Mouse (Mus musculus): Measurements from ENCODE around the gene Fam78b. TPM values are rescaled to one million over a fixed set of nuclear protein-coding genes. Genes with fewer than 3 reads are reported as not detected.

The Fam78b gene
- polyA plus RNA-seq, 1 experiment from 2014 or later, result 0.79 TPM

DNA sequence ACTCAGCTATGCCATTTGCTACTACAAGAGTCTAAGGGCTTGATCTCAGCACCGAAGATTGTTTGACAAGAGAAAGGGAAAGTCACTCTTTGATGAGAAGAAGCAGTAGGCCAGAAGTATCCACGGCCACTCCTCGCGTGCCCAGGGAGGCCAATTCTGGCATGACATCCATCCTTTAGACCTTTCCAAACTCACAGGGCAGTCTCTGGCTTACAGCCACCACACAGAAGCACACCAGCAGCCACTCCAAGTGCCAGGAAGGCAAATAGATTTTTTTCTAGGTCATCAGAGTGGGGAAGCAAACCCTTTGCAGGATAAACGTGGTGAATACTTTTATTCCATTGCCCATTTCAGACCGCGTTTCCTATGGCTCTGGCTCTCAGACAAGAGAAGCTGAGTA is 97.5 kb downstream of the Fam78b start:
- Histone ChIP-seq H3K27me3 (no peaks in the 10 kb centered on the region), H3K4me1 (no peaks in the 10 kb centered on the region), H3K4me3 (replicated peaks) (no peak overlapping the region), H3K27ac (replicated peaks) (no peak overlapping the region), H3K36me3 (no peaks in the 10 kb centered on the region), H3K9ac (no peak overlapping the region), H3K9me3 (replicated peaks) (no peaks in the 10 kb centered on the region), H3K4me2 (replicated peaks) (no peak overlapping the region)
- WGBS, result 89% methylated on average over 7 of the region's 7 CpGs
- ATAC-seq (ENCODE audit: insufficient number of reproducible peaks, low FRiP score, low TSS enrichment, low read depth), result no peak

- WGBS, result 77% methylated on average over 8 of the region's 8 CpGs
Measured at GRCm38 (mm10) chr1:167102046-167102445, 100.8 kb downstream of the Fam78b start.

DNA sequence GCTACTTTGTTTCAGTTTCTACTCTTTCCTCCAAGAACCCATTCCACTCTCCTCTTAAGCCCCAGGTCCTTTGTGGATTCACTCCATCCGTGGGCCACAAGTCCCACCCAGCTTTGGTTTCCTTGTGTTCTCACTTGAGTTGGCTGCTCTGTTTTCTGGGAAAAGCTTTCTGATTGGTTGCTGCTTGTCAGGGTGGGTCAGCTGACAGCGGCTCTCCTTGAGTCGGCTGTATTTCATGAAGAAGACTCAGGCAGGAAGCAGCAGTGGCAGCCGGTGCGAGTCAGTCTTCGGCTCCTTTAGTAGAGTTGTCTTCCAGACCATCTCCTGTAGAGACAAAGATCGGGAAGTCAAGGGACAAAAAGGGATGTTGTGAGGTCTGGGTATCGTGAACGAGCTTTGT is 101.3 kb downstream of the Fam78b start:
- Histone ChIP-seq H3K4me3 (replicated peaks) (no peak overlapping the region), H3K27ac (replicated peaks) (no peak overlapping the region), H3K4me2 (replicated peaks) (no peak overlapping the region), H3K36me3 (no peaks in the 10 kb centered on the region), H3K9me3 (replicated peaks) (no peaks in the 10 kb centered on the region), H3K27me3 (no peaks in the 10 kb centered on the region), H3K9ac (no peak overlapping the region), H3K4me1 (no peaks in the 10 kb centered on the region)
- WGBS, result 74% methylated on average over 9 of the region's 9 CpGs
- ATAC-seq (ENCODE audit: insufficient number of reproducible peaks, low FRiP score, low TSS enrichment, low read depth), result no peak

More at GRCm38 (mm10) chr1:167102046-167102445, 100.8 kb downstream of the Fam78b start:
- no peak for ATAC-seq (ENCODE audit: insufficient number of reproducible peaks, low FRiP score, low TSS enrichment, low read depth)
- Histone ChIP-seq H3K4me1 (no peaks in the 10 kb centered on the region), H3K9ac (no peak overlapping the region), H3K9me3 (replicated peaks) (no peaks in the 10 kb centered on the region), H3K27me3 (no peaks in the 10 kb centered on the region), H3K36me3 (no peaks in the 10 kb centered on the region), H3K27ac (replicated peaks) (no peak overlapping the region), H3K4me2 (replicated peaks) (no peak overlapping the region), H3K4me3 (replicated peaks) (no peak overlapping the region)

DNA sequence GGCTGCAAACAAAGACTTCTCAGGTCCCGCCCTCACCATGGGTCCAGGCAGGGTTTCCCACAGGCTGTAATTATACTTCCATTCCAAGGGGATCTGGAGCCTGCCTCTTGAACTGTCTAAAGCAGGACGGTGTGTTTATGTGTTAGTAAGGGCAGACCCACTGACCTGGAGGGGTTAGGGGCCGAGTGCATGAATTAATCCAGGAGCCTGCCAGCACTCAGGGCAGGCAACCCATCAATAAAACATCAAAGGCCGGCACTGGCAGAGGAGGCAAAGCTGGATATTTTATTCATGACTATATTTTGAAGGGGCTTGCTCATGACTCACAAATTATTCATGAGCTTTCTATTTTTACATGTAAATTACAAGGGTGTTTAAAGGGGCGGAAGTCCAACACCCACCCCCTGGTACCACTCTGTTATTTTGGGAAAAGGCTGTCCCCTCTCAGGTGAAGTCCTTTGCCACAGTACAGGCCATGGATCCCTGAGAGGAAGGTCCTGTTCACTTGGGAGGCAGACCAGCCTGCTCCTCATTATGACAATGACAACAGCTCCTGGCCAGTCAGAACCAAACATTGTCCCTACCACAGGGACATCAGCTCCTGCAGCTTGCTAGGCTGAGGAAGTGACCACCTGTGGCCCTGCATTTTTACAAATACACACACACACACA is 103.9 kb downstream of the Fam78b start:
- no peak for ATAC-seq (ENCODE audit: insufficient number of reproducible peaks, low FRiP score, low TSS enrichment, low read depth)
- WGBS, result 42% methylated on average over 5 of the region's 5 CpGs

DNA sequence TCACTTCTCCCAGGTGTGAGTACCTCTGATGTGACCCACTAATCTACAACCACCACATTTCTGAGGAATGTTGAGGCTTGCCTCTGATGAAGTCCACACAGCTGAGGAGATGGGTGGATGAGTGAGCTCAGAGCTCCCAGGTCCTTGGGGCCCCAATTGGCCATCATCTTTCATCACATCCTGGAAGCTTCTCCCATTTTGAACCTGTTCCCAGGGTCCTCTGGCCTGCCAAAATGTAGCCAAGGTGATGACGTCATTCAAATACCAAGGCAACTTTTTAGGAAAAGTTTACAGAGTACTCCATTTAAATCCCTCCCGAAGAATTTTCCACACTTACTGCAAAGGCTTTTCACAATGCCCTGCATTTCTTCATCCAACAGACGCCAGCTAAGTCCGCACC is 104.7 kb downstream of the Fam78b start:
- 83% methylated on average over 4 of the region's 4 CpGs for WGBS

More for the DNA sequence above, 103.9 kb downstream of the Fam78b start:
- Histone ChIP-seq H3K4me2 (replicated peaks) (no peak overlapping the region), H3K36me3 (no peaks in the 10 kb centered on the region), H3K4me1 (no peaks in the 10 kb centered on the region), H3K27ac (replicated peaks) (no peak overlapping the region), H3K4me3 (replicated peaks) (no peak overlapping the region), H3K9me3 (replicated peaks) (no peaks in the 10 kb centered on the region), H3K27me3 (no peaks in the 10 kb centered on the region), H3K9ac (no peak overlapping the region)

GRCm38 (mm10) chr1:167108973-167109509 is 107.8 kb downstream of the Fam78b start:
- WGBS, result 85% methylated on average over 8 of the region's 8 CpGs
- Histone ChIP-seq H3K4me3 (replicated peaks) (no peak overlapping the region), H3K4me2 (replicated peaks) (no peak overlapping the region), H3K9me3 (replicated peaks) (no peaks in the 10 kb centered on the region), H3K27ac (replicated peaks) (no peak overlapping the region), H3K4me1 (no peaks in the 10 kb centered on the region), H3K27me3 (no peaks in the 10 kb centered on the region), H3K9ac (no peak overlapping the region), H3K36me3 (no peaks in the 10 kb centered on the region)
- ATAC-seq (ENCODE audit: insufficient number of reproducible peaks, low FRiP score, low TSS enrichment, low read depth), result no peak

More for the DNA sequence above, 104.7 kb downstream of the Fam78b start:
- no peaks in the 10 kb centered on the region for H3K4me1 ChIP-seq
- H3K36me3 ChIP-seq, result no peaks in the 10 kb centered on the region
- H3K27me3 ChIP-seq, result no peaks in the 10 kb centered on the region
- no peak overlapping the region for H3K4me3 ChIP-seq (replicated peaks)
- H3K9me3 ChIP-seq (replicated peaks), result no peaks in the 10 kb centered on the region
- H3K9ac ChIP-seq, result no peak overlapping the region
- ATAC-seq (ENCODE audit: insufficient number of reproducible peaks, low FRiP score, low TSS enrichment, low read depth), result no peak
- no peak overlapping the region for H3K27ac ChIP-seq (replicated peaks)
- H3K4me2 ChIP-seq (replicated peaks), result no peak overlapping the region

- no peak overlapping the region for H3K9ac ChIP-seq
- no peak overlapping the region for H3K4me2 ChIP-seq (replicated peaks)
- no peaks in the 10 kb centered on the region for H3K36me3 ChIP-seq
- H3K4me3 ChIP-seq (replicated peaks), result no peak overlapping the region
- no peaks in the 10 kb centered on the region for H3K9me3 ChIP-seq (replicated peaks)
- H3K27ac ChIP-seq (replicated peaks), result no peak overlapping the region
- H3K4me1 ChIP-seq, result no peaks in the 10 kb centered on the region
- no peaks in the 10 kb centered on the region for H3K27me3 ChIP-seq
- ATAC-seq (ENCODE audit: insufficient number of reproducible peaks, low FRiP score, low TSS enrichment, low read depth), result no peak
- 70% methylated on average over 4 of the region's 4 CpGs for WGBS
Measured at GRCm38 (mm10) chr1:167114363-167115050, 113.3 kb downstream of the Fam78b start.

GRCm38 (mm10) chr1:167115121-167115520 is 113.9 kb downstream of the Fam78b start:
- no peak overlapping the region for H3K9ac ChIP-seq
- no peaks in the 10 kb centered on the region for H3K36me3 ChIP-seq
- H3K4me2 ChIP-seq (replicated peaks), result no peak overlapping the region
- no peak overlapping the region for H3K27ac ChIP-seq (replicated peaks)
- H3K4me3 ChIP-seq (replicated peaks), result no peak overlapping the region
- no peak for ATAC-seq (ENCODE audit: insufficient number of reproducible peaks, low FRiP score, low TSS enrichment, low read depth)
- H3K27me3 ChIP-seq, result no peaks in the 10 kb centered on the region
- H3K4me1 ChIP-seq, result no peaks in the 10 kb centered on the region
- H3K9me3 ChIP-seq (replicated peaks), result no peaks in the 10 kb centered on the region
- WGBS, result 42% methylated on average over 4 of the region's 4 CpGs

DNA sequence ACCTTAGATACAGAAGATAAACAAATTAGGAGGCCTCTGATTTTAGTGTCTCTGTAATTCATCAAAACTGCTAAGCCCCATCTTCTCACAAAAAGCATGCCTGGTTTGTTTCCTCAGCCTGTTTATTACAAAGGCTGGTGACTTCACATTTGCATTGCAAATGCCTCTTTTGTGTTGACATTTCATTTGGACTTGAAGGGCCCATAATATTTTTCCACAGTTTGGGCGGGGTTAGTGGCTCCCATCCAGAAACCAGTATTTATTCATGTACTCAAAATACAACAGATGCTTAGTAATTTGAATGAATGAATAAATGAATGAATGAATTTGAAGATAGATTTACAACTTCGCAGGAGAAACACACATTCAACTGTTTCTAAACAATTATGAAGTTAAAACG is 115.5 kb downstream of the Fam78b start:
- no peak overlapping the region for H3K4me3 ChIP-seq (replicated peaks)
- no peaks in the 10 kb centered on the region for H3K27me3 ChIP-seq
- H3K27ac ChIP-seq (replicated peaks), result no peak overlapping the region
- 69% methylated on average over 3 of the region's 3 CpGs for WGBS
- no peak overlapping the region for H3K9ac ChIP-seq
- H3K4me1 ChIP-seq, result no peaks in the 10 kb centered on the region
- H3K9me3 ChIP-seq (replicated peaks), result no peaks in the 10 kb centered on the region
- ATAC-seq (ENCODE audit: insufficient number of reproducible peaks, low FRiP score, low TSS enrichment, low read depth), result no peak
- H3K4me2 ChIP-seq (replicated peaks), result no peak overlapping the region
- H3K36me3 ChIP-seq, result no peaks in the 10 kb centered on the region

- no peak overlapping the region for H3K4me2 ChIP-seq (replicated peaks)
- no peaks in the 10 kb centered on the region for H3K27me3 ChIP-seq
- H3K36me3 ChIP-seq, result no peaks in the 10 kb centered on the region
- WGBS, result 80% methylated on average over 7 of the region's 7 CpGs
- H3K4me3 ChIP-seq (replicated peaks), result no peak overlapping the region
- H3K9ac ChIP-seq, result no peak overlapping the region
- H3K4me1 ChIP-seq, result no peaks in the 10 kb centered on the region
- no peaks in the 10 kb centered on the region for H3K9me3 ChIP-seq (replicated peaks)
- no peak overlapping the region for H3K27ac ChIP-seq (replicated peaks)
- ATAC-seq (ENCODE audit: insufficient number of reproducible peaks, low FRiP score, low TSS enrichment, low read depth), result no peak
Measured at GRCm38 (mm10) chr1:167118971-167119370, 117.8 kb downstream of the Fam78b start.

DNA sequence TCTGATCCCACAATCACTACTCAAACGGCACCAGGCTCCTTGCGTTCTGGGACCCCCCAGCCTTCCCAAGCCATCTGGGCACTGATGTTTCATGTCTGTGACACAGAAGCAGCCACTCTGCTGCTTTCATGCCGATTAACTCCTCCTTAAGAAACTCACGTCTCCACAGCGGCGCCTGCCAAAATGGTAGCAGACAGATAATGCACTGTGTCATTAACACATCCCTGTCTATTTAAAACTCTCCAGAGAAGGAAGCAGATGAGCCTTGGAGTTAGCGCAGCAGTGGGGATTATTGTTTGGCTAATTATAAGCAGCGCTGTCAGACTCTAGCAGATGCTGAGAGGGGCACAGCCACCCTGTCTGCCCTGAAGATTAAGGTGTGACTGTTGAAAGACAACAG is 118.2 kb downstream of the Fam78b start:
- H3K27ac ChIP-seq (replicated peaks), result no peak overlapping the region
- H3K4me3 ChIP-seq (replicated peaks), result no peak overlapping the region
- H3K4me2 ChIP-seq (replicated peaks), result no peak overlapping the region
- no peaks in the 10 kb centered on the region for H3K9me3 ChIP-seq (replicated peaks)
- no peaks in the 10 kb centered on the region for H3K36me3 ChIP-seq
- H3K27me3 ChIP-seq, result no peaks in the 10 kb centered on the region
- ATAC-seq (ENCODE audit: insufficient number of reproducible peaks, low FRiP score, low TSS enrichment, low read depth), result no peak
- H3K9ac ChIP-seq, result no peak overlapping the region
- H3K4me1 ChIP-seq, result no peaks in the 10 kb centered on the region
- 66% methylated on average over 8 of the region's 8 CpGs for WGBS

All from embryonic facial prominence, embryonic 15.5 days (tissue).